Mouse (Mus musculus) liver, adult 2 months (tissue): ENCODE data around the gene Slc7a4. TPM values are rescaled to one million over a fixed set of nuclear protein-coding genes. Genes with fewer than 3 reads are reported as not detected.
"Not testable (repeated sequence)": the region's sequence is repeated elsewhere in the genome, so short reads cannot be mapped to it uniquely, and the experiment has no call there.

Experiments
- DNase-seq: peaks from one replicate; pipeline ENCODE4 v3.0.0-alpha.2; 2011; ENCODE audit warnings: low read depth, low spot score; ENCODE audit errors: extremely low read depth
- H3K27ac ChIP-seq: fragments of 200-500 bp; replicated peaks from 2 replicates; pipeline ENCODE4 v1.5.1; 2012; ENCODE audit warnings: low read depth, mild to moderate bottlenecking, control low read depth, inconsistent platforms, low read length; ENCODE audit not compliant: insufficient read depth
- H3K27me3 ChIP-seq: fragments of 200-500 bp; 2 replicates; pipeline ENCODE4 v1.6.1; 2012; ENCODE audit warnings: mild to moderate bottlenecking, moderate library complexity, low read length, inconsistent platforms; ENCODE audit not compliant: control insufficient read depth, insufficient read depth
- H3K36me3 ChIP-seq: fragments of 200-500 bp; 2 replicates; pipeline ENCODE4 v1.6.1; 2012; ENCODE audit warnings: low read length, inconsistent platforms; ENCODE audit not compliant: control insufficient read depth, insufficient read depth
- H3K4me1 ChIP-seq: fragments of 200-500 bp; 2 replicates; pipeline ENCODE4 v1.6.1; 2011; ENCODE audit warnings: low read length; ENCODE audit not compliant: control insufficient read depth, insufficient read depth
- H3K4me3 ChIP-seq: fragments of 200-500 bp; 2 replicates; pipeline ENCODE4 v1.5.1; 2011; ENCODE audit warnings: low read depth, mild to moderate bottlenecking, control low read depth, low read length, moderate library complexity; ENCODE audit not compliant: insufficient read depth
- H3K79me2 ChIP-seq: fragments of 200-500 bp; 2 replicates; pipeline ENCODE4 v1.6.1; 2012; ENCODE audit warnings: inconsistent platforms, mild to moderate bottlenecking, low read length, moderate library complexity; ENCODE audit not compliant: control insufficient read depth, insufficient read depth
- H3K9ac ChIP-seq: fragments of 200-500 bp; 2 replicates; pipeline ENCODE4 v1.6.1; 2012; ENCODE audit warnings: low read depth, mild to moderate bottlenecking, control low read depth, inconsistent platforms, low read length
- CTCF ChIP-seq: fragments of 200-500 bp; IDR thresholded peaks from 2 replicates; pipeline ENCODE4 v1.5.1; 2011; ENCODE audit warnings: low read depth, low read length, control low read depth
- POLR2A ChIP-seq: fragments of 200-500 bp; IDR thresholded peaks from 2 replicates; pipeline ENCODE4 v1.6.1; 2011; ENCODE audit warnings: low read length, control low read depth; ENCODE audit not compliant: insufficient read depth; ENCODE audit errors: extremely low read depth
- WGBS: fragments of 180-500 bp; shearing (Covaris S2); methylation state at CpG from one replicate; pipeline ENCODE4 v1.1.7; 2018; 5-methylcytosine and 5-hydroxymethylcytosine counted together
- polyA plus RNA-seq: library from polyadenylated mRNA; depleted of rRNA; stranded (reverse); fragments of >200 nt; gene quantifications from 2 replicates; pipeline ENCODE4 v1.2.3, GENCODE M21; 2012
- total RNA-seq: library from RNA; depleted of rRNA; stranded (reverse); fragments of >200 nt; gene quantifications from 2 replicates; pipeline ENCODE4 v1.2.3, GENCODE M21; 2014

Gene Slc7a4
- total and polyA plus RNA-seq, 2 experiments: 0.74 to 5.3 TPM

- peaks cover 6% of the 10 kb centered on the region; the same call in 1 of the 2 replicates for H3K36me3 ChIP-seq
- DNase-seq: peak; percentile 63
- H3K79me2 ChIP-seq: peaks cover 3% of the 10 kb centered on the region; the same call in 1 of the 2 replicates
- no peak for TF ChIP-seq CTCF
- no peaks in the 10 kb centered on the region for H3K27me3 ChIP-seq
- H3K4me1 ChIP-seq: no peaks in the 10 kb centered on the region
- peak within 1 kb of the TSS; percentile 93 for H3K9ac ChIP-seq
- no peak within 1 kb of the TSS for H3K27ac ChIP-seq
- 2% methylated on average over 60 of the region's 60 CpGs for WGBS
- H3K4me3 ChIP-seq: peak within 1 kb of the TSS; percentile 90
Measured at GRCm38 (mm10) chr16:17619198-17620105, 36.4 kb upstream of the Slc7a4 start, which contains the start of gene Smpd4. Gene Smpd4 (plus strand): TSS chr16:17619354.

- no peaks in the 10 kb centered on the region for H3K27me3 ChIP-seq
- WGBS: 21% methylated on average over 13 of the region's 13 CpGs
- H3K4me3 ChIP-seq: no peak overlapping the region
- H3K36me3 ChIP-seq: no peaks in the 10 kb centered on the region; the same call in 1 of the 2 replicates
- H3K79me2 ChIP-seq: peaks cover 3% of the 10 kb centered on the region; the same call in 1 of the 2 replicates
- peak; percentile 30 for DNase-seq
- H3K4me1 ChIP-seq: no peaks in the 10 kb centered on the region
- H3K9ac ChIP-seq: no peak overlapping the region
- H3K27ac ChIP-seq: no peak overlapping the region
- peak; percentile 81 for TF ChIP-seq CTCF
- no peak for TF ChIP-seq POLR2A
Measured at GRCm38 (mm10) chr16:17617922-17618565, 35.0 kb upstream of the Slc7a4 start.

- 81% methylated on average over 5 of the region's 5 CpGs for WGBS
- Histone ChIP-seq H3K27me3 (no peaks in the 10 kb centered on the region), H3K4me3 (no peak overlapping the region), H3K79me2 (peaks cover 3% of the 10 kb centered on the region; the same call in 1 of the 2 replicates), H3K9ac (no peak overlapping the region), H3K36me3 (no peaks in the 10 kb centered on the region), H3K4me1 (no peaks in the 10 kb centered on the region), H3K27ac (no peak overlapping the region)
- TF ChIP-seq CTCF (no peak), POLR2A (no peak)
- no peak for DNase-seq
Measured at GRCm38 (mm10) chr16:17616212-17616611, 33.2 kb upstream of the Slc7a4 start.

GRCm38 (mm10) chr16:17614740-17615139, 31.7 kb upstream of the Slc7a4 start:
- H3K4me1 ChIP-seq, H3K9ac ChIP-seq, H3K4me3 ChIP-seq, H3K79me2 ChIP-seq, H3K27ac ChIP-seq, H3K27me3 ChIP-seq, DNase-seq, H3K36me3 ChIP-seq: not testable (repeated sequence)
- WGBS: 90% methylated on average over 6 of the region's 6 CpGs
- TF ChIP-seq CTCF: peak; percentile 35

- WGBS: 68% methylated on average over 4 of the region's 4 CpGs
- Histone ChIP-seq H3K27ac (no peak overlapping the region), H3K36me3 (no peaks in the 10 kb centered on the region), H3K4me3 (no peak overlapping the region), H3K4me1 (no peaks in the 10 kb centered on the region), H3K9ac (no peak overlapping the region), H3K27me3 (peaks cover 6% of the 10 kb centered on the region; the same call in 1 of the 2 replicates), H3K79me2 (no peaks in the 10 kb centered on the region)
- no peak for TF ChIP-seq POLR2A
- TF ChIP-seq CTCF: no peak
- DNase-seq: no peak
Measured at GRCm38 (mm10) chr16:17611383-17611782, 28.4 kb upstream of the Slc7a4 start.
